Mouse (Mus musculus) midbrain, embryonic 11.5 days (tissue): ENCODE measurements around the gene Lcp2. TPM values are rescaled to one million over a fixed set of nuclear protein-coding genes. Genes with fewer than 3 reads are reported as not detected.
"Not testable (repeated sequence)": the region's sequence is repeated elsewhere in the genome, so short reads cannot be mapped to it uniquely, and the experiment has no call there.

Source experiments
- ATAC-seq: fragments of 200-750 bp; cut with Nextera tagmentation; 2 replicates; pipeline ENCODE4 v1.8.0; 2017; ENCODE audit warnings: moderate TSS enrichment, moderate library complexity; ENCODE audit not compliant: low FRiP score
- DNase-seq: peaks from one replicate; pipeline ENCODE4 v3.0.0; 2015; ENCODE audit warnings: low spot score; ENCODE audit errors: missing footprints
- H3K27ac ChIP-seq: fragments of 300-500 bp; sonication (generic); 2 replicates; pipeline ENCODE4 v1.5.1; 2014; ENCODE audit warnings: low read depth, low read length
- H3K27me3 ChIP-seq: fragments of 300-500 bp; sonication (generic); 2 replicates; pipeline ENCODE4 v1.6.1; 2014; ENCODE audit warnings: mild to moderate bottlenecking, low read length, moderate library complexity, mixed read lengths; ENCODE audit not compliant: control insufficient read depth, insufficient read depth
- H3K36me3 ChIP-seq: fragments of 300-500 bp; sonication (generic); 2 replicates; pipeline ENCODE4 v1.6.1; 2014; ENCODE audit warnings: mild to moderate bottlenecking, low read length, moderate library complexity, mixed read lengths; ENCODE audit not compliant: control insufficient read depth, insufficient read depth
- H3K4me1 ChIP-seq: fragments of 300-500 bp; sonication (generic); 2 replicates; pipeline ENCODE4 v1.6.1; 2014; ENCODE audit warnings: low read length; ENCODE audit not compliant: control insufficient read depth, insufficient read depth
- H3K4me2 ChIP-seq: fragments of 300-500 bp; sonication (generic); 2 replicates; pipeline ENCODE4 v1.6.1; 2014; ENCODE audit warnings: mild to moderate bottlenecking, moderate library complexity
- H3K4me3 ChIP-seq: fragments of 300-500 bp; sonication (generic); 2 replicates; pipeline ENCODE4 v1.5.1; 2014; ENCODE audit warnings: low read depth, low read length
- H3K9ac ChIP-seq: fragments of 300-500 bp; sonication (generic); 2 replicates; pipeline ENCODE4 v1.6.1; 2014; ENCODE audit warnings: low read length
- H3K9me3 ChIP-seq: fragments of 300-500 bp; sonication (generic); 2 replicates; pipeline ENCODE4 v1.6.1; 2016; ENCODE audit warnings: low read length; ENCODE audit not compliant: control insufficient read depth
- WGBS: fragments of 180-500 bp; shearing (Covaris S2); extraction: QIAGEN DNeasy Blood & Tissue Kit; methylation state at CpG from one replicate; pipeline ENCODE4 v1.1.7; 2014; 5-methylcytosine and 5-hydroxymethylcytosine counted together
- polyA plus RNA-seq: library from polyadenylated mRNA; unstranded; fragments of >200 nt; fragmentation: Nextera tagmentation; extraction: Ambion mirVana; gene quantifications from 2 replicates; pipeline ENCODE4 v1.2.1, GENCODE M21; 2014

The Lcp2 gene
- polyA plus RNA-seq, 1 experiment from 2014 or later: 2.7 TPM

DNA sequence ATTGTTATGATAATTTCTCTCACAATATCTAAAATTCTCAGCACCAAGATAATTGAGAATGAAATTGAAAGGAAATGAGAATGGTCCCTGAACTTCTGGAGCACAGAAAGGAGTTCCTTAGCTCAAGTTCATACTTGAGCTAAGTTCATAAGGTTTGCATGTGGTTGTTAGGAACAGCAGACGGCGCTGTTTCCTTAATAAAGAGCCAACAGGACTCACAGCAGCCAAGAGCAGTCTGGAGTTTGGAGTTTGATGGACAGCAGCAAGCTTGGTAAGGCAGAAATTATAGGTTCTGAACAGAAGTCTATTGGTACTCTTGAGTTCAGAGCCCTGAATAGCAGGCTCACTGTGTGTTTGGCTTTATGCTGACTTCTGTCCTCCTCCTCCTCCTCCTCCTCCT, 76.4 kb downstream of the Lcp2 start:
- Histone ChIP-seq H3K9me3 (no peaks in the 10 kb centered on the region), H3K4me1 (no peaks in the 10 kb centered on the region), H3K4me3 (no peak overlapping the region), H3K27ac (no peak overlapping the region), H3K36me3 (no peaks in the 10 kb centered on the region), H3K4me2 (no peak overlapping the region), H3K9ac (no peak overlapping the region), H3K27me3 (no peaks in the 10 kb centered on the region)
- ATAC-seq: no peak
- 24% methylated on average over 2 of the region's 2 CpGs for WGBS
- no peak for DNase-seq

DNA sequence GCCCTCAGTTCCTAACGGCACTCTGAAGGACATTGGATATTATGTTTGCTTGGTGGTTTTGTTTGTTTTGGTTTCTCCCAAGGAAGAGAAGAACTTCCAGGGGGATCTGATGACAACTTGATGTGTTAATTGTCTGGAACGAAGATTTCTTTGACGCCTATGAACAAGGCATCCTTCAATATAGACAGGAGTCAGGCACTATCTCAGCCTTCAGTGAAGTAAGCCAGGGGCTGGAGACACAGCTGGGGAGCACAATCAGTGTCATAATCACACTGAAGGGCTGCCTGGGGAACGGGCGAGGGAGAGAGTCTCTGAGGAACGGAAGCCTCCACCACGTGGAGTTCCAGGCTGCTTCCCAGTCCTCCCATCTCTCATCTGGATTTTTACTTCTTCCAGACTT, 78.1 kb downstream of the Lcp2 start:
- Histone ChIP-seq H3K4me1 (no peaks in the 10 kb centered on the region), H3K36me3 (no peaks in the 10 kb centered on the region), H3K4me2 (no peak overlapping the region), H3K9me3 (no peaks in the 10 kb centered on the region), H3K27ac (no peak overlapping the region), H3K27me3 (no peaks in the 10 kb centered on the region), H3K9ac (no peak overlapping the region), H3K4me3 (no peak overlapping the region)
- no peak for ATAC-seq
- DNase-seq: no peak
- WGBS: 63% methylated on average over 7 of the region's 7 CpGs

GRCm38 (mm10) chr11:34125727-34126126, 79.0 kb downstream of the Lcp2 start:
- not testable (repeated sequence) for H3K9me3 ChIP-seq, H3K4me2 ChIP-seq, DNase-seq, H3K4me1 ChIP-seq, H3K9ac ChIP-seq, H3K27ac ChIP-seq, H3K4me3 ChIP-seq, H3K27me3 ChIP-seq, H3K36me3 ChIP-seq, ATAC-seq
- WGBS: 89% methylated on average over 3 of the region's 3 CpGs

- WGBS: 84% methylated on average over 2 of the region's 2 CpGs
- no peak overlapping the region for H3K9ac ChIP-seq
Observed at GRCm38 (mm10) chr11:34128412-34128811, 81.7 kb downstream of the Lcp2 start.

DNA sequence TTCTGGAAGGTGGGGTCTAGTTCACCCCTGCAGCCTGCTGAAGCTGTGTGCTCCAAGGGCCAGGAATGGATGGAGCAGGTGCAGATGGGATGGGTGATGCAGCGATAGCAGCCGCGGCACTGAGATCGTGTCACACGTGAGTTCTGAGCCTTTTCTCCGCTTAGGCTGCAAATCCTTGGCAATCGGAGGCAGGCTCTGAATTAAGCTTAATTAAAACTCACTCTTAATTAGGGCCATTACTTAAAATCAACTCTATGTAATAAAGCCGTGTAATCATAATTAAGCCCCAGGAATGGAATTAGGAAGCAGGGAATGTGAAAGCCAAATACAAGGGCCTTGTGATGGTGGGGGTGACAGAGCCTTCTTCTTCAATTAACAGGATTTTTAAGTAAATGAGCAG, 92.6 kb downstream of the Lcp2 start:
- Histone ChIP-seq H3K27ac (no peak overlapping the region), H3K4me2 (no peak overlapping the region), H3K4me1 (no peaks in the 10 kb centered on the region), H3K9me3 (no peaks in the 10 kb centered on the region), H3K4me3 (no peak overlapping the region), H3K36me3 (no peaks in the 10 kb centered on the region), H3K9ac (no peak overlapping the region), H3K27me3 (no peaks in the 10 kb centered on the region; the same call in 1 of the 2 replicates)
- no peak for DNase-seq
- ATAC-seq: no peak
- 94% methylated on average over 8 of the region's 8 CpGs for WGBS

More at GRCm38 (mm10) chr11:34128412-34128811, 81.7 kb downstream of the Lcp2 start:
- Histone ChIP-seq H3K4me2 (no peak overlapping the region), H3K36me3 (no peaks in the 10 kb centered on the region), H3K9me3 (no peaks in the 10 kb centered on the region), H3K4me3 (no peak overlapping the region), H3K27me3 (no peaks in the 10 kb centered on the region), H3K27ac (no peak overlapping the region), H3K4me1 (no peaks in the 10 kb centered on the region)
- no peak for DNase-seq
- no peak for ATAC-seq

Other genes starting within 250 kb of the Lcp2 start
- 0.18 and 0.39 TPM in 2 replicates for gene Kcnmb1, start 83.9 kb upstream of the Lcp2 start, polyA plus RNA-seq
- 8.1 and 9.0 TPM in 2 replicates for gene Kcnip1, start 53.8 kb upstream of the Lcp2 start, polyA plus RNA-seq
- gene 4930469K13Rik, start 51.6 kb downstream of the Lcp2 start, polyA plus RNA-seq: not detected in 2 replicates
- not detected in 2 replicates for gene Foxi1, start 161.2 kb downstream of the Lcp2 start, polyA plus RNA-seq